Mouse (Mus musculus) monocyte, adult 5-6 weeks (primary cell): Measurements from ENCODE around the gene Atp13a4. TPM values are rescaled to one million over a fixed set of nuclear protein-coding genes. Genes with fewer than 3 reads are reported as not detected.

Experiments
- ATAC-seq: fragments of 153-309, 156-312 bp; replicated peaks from 2 replicates; pipeline ENCODE4 v1.8.0; 2017; ENCODE audit warnings: mild to moderate bottlenecking; ENCODE audit not compliant: low TSS enrichment, insufficient number of reproducible peaks, severe bottlenecking, poor library complexity, low FRiP score
- total RNA-seq: library from RNA; stranded (forward); fragments of 200-1000, 200-491, 200-594 nt; gene quantifications from 3 replicates; pipeline ENCODE4 v1.2.3, GENCODE M21; 2017

Atp13a4 gene
- 0.48 to 1.1 TPM in 2 of 3 replicates, not detected in the other for total RNA-seq

GRCm38 (mm10) chr16:29544829-29545228 lies at the start of gene Atp13a4:
TSS of gene Atp13a4 (minus strand) at chr16:29544864.
- no peak for ATAC-seq

GRCm38 (mm10) chr16:29592171-29592570 lies 47.5 kb upstream of the Atp13a4 start:
- ATAC-seq, result no peak

DNA sequence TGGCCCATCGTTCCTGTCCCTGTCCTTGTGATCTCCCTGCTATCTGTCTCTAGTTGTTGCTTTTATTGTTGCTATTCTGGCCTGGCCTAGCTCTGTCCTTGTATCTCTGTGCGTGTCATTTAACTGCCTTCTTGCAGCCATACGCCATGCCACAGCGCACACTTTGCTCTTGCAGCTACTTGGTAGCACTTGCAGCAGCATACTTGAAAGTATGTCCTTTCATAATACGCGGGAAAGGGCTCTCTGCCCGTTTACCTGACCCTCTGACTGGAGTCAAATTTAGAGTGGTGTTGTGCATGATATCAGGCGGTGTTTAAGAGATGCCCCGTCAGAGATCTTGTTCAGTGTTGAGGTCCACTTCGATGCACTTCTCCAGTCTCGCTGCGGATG lies 35.1 kb upstream of the Atp13a4 start:
- no peak for ATAC-seq

- ATAC-seq, result peak; percentile 100
Measured at GRCm38 (mm10) chr16:29579167-29579786, 34.6 kb upstream of the Atp13a4 start, which contains the start of gene Opa1. TSS of gene Opa1 (plus strand) at chr16:29579334.

- no peak for ATAC-seq
Measured at GRCm38 (mm10) chr16:29575620-29576019, 31.0 kb upstream of the Atp13a4 start.

- ATAC-seq, result no peak
Measured at GRCm38 (mm10) chr16:29574013-29574412, 29.3 kb upstream of the Atp13a4 start.

GRCm38 (mm10) chr16:29560869-29561268 lies 16.2 kb upstream of the Atp13a4 start:
- ATAC-seq, result no peak

DNA sequence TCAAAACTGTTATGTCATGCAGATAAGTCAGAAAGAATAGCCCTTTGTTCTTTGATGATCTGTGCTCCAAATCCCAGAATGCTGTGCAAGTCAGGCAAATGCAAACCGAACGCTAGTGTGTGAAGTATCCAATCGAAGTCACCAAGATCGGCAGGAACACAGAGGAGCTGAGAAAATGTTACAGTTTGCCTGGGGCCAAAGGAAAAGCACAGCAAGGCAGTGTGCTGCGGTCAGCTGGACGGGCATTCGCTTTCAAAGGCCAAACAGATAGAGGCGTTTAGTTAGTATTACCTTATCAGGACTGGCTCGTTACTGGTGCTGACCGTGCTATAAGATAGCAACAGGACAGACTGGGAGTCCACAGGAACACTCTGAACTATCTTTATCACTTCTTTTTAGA lies 15.8 kb upstream of the Atp13a4 start:
- no peak for ATAC-seq

DNA sequence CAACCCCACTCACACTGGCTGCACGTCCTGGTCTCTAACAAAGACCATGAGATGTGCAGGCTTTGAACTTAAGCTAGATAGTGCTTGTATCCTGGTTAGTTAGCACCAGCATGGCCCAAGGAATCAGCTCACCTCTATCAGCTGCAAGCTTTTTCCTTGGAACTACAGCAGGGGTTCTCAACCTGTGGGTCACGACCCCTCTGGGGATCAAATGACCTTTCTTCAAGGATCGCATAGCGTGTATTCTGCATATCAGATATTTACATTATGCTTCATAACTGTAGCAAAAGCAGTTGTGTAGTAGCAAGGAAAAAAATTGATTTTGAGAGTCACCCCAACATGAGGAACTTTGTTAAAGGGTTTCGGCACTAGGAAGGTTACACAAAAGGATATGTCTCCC lies 15.0 kb upstream of the Atp13a4 start:
- no peak for ATAC-seq

DNA sequence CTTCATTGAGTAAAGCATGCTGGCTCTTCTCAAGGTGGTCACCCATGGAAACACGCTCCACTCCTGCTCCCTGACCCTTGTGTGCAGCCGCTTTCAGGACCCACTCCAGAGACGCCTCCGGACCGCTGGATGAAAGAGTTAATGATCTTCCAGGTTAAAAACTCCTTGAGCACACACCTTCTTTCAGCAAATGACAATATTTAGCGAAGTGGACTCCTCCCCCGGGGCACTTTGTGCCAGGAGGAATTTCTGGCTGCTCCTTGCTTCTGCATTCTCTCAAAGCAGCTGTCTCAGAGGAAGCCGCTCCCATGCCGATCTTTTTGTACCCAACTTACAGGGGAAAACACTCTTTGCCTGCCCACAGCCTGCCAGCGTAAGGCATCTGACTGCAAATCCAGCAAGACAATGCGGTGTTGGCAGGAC lies 3.4 kb downstream of the Atp13a4 start:
- no peak for ATAC-seq

- no peak for ATAC-seq
Measured at GRCm38 (mm10) chr16:29539906-29540305, 4.8 kb downstream of the Atp13a4 start.

DNA sequence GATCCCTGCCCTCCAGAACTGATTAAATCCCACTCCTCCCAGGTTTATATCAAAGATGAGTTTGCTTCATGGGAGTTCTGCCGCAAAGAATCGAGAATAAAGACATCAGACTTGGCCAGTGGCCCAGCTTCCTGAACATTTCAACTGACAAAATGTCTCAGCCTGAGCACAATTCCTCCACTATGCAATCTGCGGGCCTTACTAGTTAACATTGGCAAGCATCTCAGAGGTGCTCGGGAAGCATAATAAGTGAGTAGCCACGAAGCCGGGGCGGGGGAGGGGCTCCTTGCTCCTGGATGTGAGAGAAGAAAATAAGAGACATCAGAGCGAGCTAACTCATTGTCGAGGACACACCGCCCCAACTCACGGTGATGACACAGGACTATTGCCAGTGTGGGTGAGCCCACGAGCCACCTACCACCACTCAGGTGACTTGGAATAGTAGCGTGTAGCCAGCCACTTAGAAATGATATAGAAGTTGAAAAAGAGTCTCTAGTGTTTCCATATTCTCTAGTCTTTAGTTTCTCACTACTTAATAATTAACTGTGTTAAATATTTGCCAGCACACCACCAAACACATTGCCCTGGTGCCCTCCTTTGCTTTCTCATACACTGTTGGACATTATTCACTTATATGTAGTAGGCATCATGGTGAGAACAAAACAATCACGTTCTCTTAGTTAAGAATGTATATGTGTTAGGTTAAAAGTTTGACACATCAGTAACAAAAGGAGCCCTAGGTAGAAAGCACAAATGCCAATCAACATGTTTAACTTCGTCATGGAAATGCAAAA lies 8.1 kb downstream of the Atp13a4 start:
- ATAC-seq, result no peak

- no peak for ATAC-seq
Measured at GRCm38 (mm10) chr16:29535866-29536265, 8.8 kb downstream of the Atp13a4 start.

GRCm38 (mm10) chr16:29533641-29534040 lies 11.0 kb downstream of the Atp13a4 start:
- ATAC-seq, result no peak

GRCm38 (mm10) chr16:29527085-29527484 lies 17.6 kb downstream of the Atp13a4 start:
- no peak for ATAC-seq

- ATAC-seq, result no peak
Measured at GRCm38 (mm10) chr16:29526585-29526984, 18.1 kb downstream of the Atp13a4 start.

- ATAC-seq, result no peak
Measured at GRCm38 (mm10) chr16:29512495-29512894, 32.2 kb downstream of the Atp13a4 start.

- no peak for ATAC-seq
Measured at GRCm38 (mm10) chr16:29510743-29511142, 33.9 kb downstream of the Atp13a4 start.

DNA sequence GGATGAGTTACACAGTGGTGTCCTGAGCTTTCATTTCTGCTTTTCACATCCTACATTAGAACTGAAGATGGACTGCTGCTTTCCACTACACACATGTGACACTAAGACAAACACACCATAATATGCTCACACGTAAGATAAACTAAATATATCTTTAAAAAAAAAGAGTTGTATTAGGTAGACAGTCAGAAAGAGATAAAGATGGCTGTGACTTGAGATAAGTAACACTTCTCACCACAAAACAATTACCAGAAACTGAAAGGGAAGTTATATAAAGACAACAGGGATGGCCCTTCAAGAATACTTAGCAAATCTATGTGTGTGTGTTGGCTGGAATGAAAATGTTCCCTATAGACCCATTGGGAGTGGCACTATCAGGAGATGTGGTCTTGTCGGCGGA lies 34.8 kb downstream of the Atp13a4 start:
- no peak for ATAC-seq

DNA sequence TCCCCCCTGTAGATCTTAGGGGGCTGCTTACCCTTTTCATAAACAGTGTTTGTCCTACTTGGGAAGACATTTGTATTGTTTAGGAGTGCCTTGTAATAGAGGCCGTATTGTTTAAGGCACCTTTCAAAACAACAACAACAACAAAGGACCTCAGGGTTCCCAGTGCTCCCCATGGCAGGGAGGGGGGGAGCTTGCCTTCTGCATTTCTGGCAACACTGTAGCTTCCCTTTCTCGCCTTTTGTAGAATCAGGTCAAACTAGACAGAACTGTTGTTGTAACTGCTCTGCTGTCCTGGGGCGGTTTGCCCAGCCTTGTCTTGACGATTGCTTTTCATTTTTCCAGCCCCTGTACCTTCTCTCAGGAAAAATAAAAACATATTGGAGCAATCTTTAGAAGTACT lies 40.0 kb downstream of the Atp13a4 start:
- no peak for ATAC-seq
